Comparison of ENCODE assay signal across 20 mouse cellular contexts in the genomic region with DNA sequence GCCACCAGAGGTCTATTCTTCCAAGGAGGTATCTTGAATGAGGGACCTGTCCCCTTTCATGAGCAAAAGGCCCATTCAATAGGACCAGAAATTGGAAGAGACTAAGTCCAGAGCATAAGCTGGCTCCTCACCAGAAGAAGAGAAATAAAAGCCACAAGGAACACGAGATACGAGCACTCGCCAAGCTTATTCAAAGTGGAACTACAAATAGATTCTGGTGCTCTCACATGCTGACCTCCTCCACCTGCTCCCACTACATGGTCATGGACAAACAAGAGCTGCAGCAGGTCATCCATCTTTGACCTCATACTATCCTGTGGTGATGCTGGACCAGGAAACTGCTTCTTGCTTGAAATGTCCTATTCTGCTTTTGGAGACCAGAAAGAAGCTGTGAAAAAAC. TPM values are rescaled to one million over a fixed set of nuclear protein-coding genes. Genes with fewer than 3 reads are reported as not detected.
DNase-seq lines count a peak whose midpoint lies in the region; ATAC-seq and TF ChIP-seq lines count a peak whose summit lies in the region.
"Had no signal": no experiment of that assay in that cellular context is flagged by ENCODE, and none has a peak within 500 bp of the region (broad histone marks: within the 10 kb centered on the region; RNA-seq: fewer than 3 reads in every experiment).

No protein-coding gene starts in this region.

- no peak for TF ChIP-seq CTCF in layer of hippocampus, adult 2 months (conservative IDR thresholded peaks at IDR 0.05)
- no peak for TF ChIP-seq CTCF in midbrain, postnatal 0 days (IDR thresholded peaks at IDR 0.05)

- H3K4me3 ChIP-seq in heart, embryonic 11.5 days (ENCODE audit: low read depth, low read length): no peak overlapping the region
- H3K4me3 ChIP-seq in layer of hippocampus, adult 2 months: no peak overlapping the region
- no peak overlapping the region for H3K4me3 ChIP-seq in midbrain, embryonic 13.5 days (replicated peaks)
- no peak overlapping the region for H3K4me3 ChIP-seq in midbrain, postnatal 0 days (ENCODE audit: low read depth, low read length)
- H3K4me3 ChIP-seq: forebrain, embryonic 10.5 days; heart, embryonic 13.5 days; hindbrain, embryonic 10.5 days; hindbrain, embryonic 13.5 days; intestine, embryonic 15.5 days had no signal

- ATAC-seq in heart, embryonic 11.5 days (replicated peaks; ENCODE audit: insufficient number of reproducible peaks, low FRiP score, low TSS enrichment): no peak
- ATAC-seq in midbrain, embryonic 13.5 days: no peak
- no peak for ATAC-seq in midbrain, postnatal 0 days (ENCODE audit: low FRiP score)
- ATAC-seq: CD4-positive, CD25-positive, alpha-beta regulatory T cell, adult 4 months; forebrain, embryonic 14.5 days; hindbrain, embryonic 16.5 days; intestine, embryonic 15.5 days had no signal

- peak; percentile 90 for DNase-seq in heart, adult 11 months
- DNase-seq in layer of hippocampus, adult 2 months (ENCODE audit: low spot score in 2 of 2): no peak
- no peak for DNase-seq in layer of hippocampus, adult 8-10 months (ENCODE audit: low spot score in 2 of 2)
- no peak for DNase-seq in midbrain, postnatal 0 days (ENCODE audit: low spot score)
- DNase-seq: adrenal gland, adult 2 months; adrenal gland, postnatal 14 days; cerebellum, adult 11-12 months; cerebellum, adult 8-10 months; cerebellum, postnatal 14 days; gastrocnemius, postnatal 25 days had no signal

- H3K36me3 ChIP-seq in heart, embryonic 11.5 days (ENCODE audit: control insufficient read depth, insufficient read depth, low read length): no peaks in the 10 kb centered on the region
- no peaks in the 10 kb centered on the region for H3K36me3 ChIP-seq in midbrain, embryonic 13.5 days
- no peaks in the 10 kb centered on the region for H3K36me3 ChIP-seq in midbrain, postnatal 0 days (ENCODE audit: insufficient read depth, low read length)
- H3K36me3 ChIP-seq: forebrain, embryonic 10.5 days; heart, embryonic 13.5 days; hindbrain, embryonic 10.5 days; hindbrain, embryonic 13.5 days; intestine, embryonic 15.5 days had no signal

- no peak overlapping the region for H3K4me2 ChIP-seq in heart, embryonic 11.5 days
- H3K4me2 ChIP-seq in midbrain, embryonic 13.5 days (replicated peaks): no peak overlapping the region
- H3K4me2 ChIP-seq in midbrain, postnatal 0 days (ENCODE audit: low read depth, low read length, poor library complexity, severe bottlenecking): no peak overlapping the region
- H3K4me2 ChIP-seq: heart, embryonic 13.5 days; hindbrain, embryonic 13.5 days; intestine, embryonic 15.5 days had no signal

- H3K4me1 ChIP-seq in heart, embryonic 11.5 days (ENCODE audit: control insufficient read depth, insufficient read depth, low read length): no peaks in the 10 kb centered on the region
- peaks cover 15% of the 10 kb centered on the region for H3K4me1 ChIP-seq in midbrain, embryonic 13.5 days (replicated peaks)
- H3K4me1 ChIP-seq in midbrain, postnatal 0 days (ENCODE audit: insufficient read depth, low read length): no peaks in the 10 kb centered on the region
- H3K4me1 ChIP-seq: hindbrain, embryonic 10.5 days; intestine, embryonic 15.5 days had no signal

- H3K9me3 ChIP-seq in heart, embryonic 11.5 days (replicated peaks; ENCODE audit: control insufficient read depth, low read length): no peaks in the 10 kb centered on the region
- H3K9me3 ChIP-seq in midbrain, embryonic 13.5 days: no peaks in the 10 kb centered on the region
- H3K9me3 ChIP-seq in midbrain, postnatal 0 days (ENCODE audit: low read length): no peaks in the 10 kb centered on the region
- H3K9me3 ChIP-seq: forebrain, embryonic 10.5 days; heart, embryonic 13.5 days; hindbrain, embryonic 10.5 days; hindbrain, embryonic 13.5 days; intestine, embryonic 15.5 days had no signal

- H3K27ac ChIP-seq in heart, embryonic 11.5 days (ENCODE audit: low read depth, low read length): no peak overlapping the region
- H3K27ac ChIP-seq in layer of hippocampus, adult 2 months: peak overlapping the region; percentile 32; the same call in 1 of the 2 replicates
- 0 out of 2 replicates have a peak overlapping the region, but pooled peaks have one; percentile 44 for H3K27ac ChIP-seq in midbrain, embryonic 13.5 days
- no peak overlapping the region for H3K27ac ChIP-seq in midbrain, postnatal 0 days (ENCODE audit: low read depth, low read length)
- H3K27ac ChIP-seq: forebrain, embryonic 10.5 days; heart, embryonic 13.5 days; hindbrain, embryonic 10.5 days; hindbrain, embryonic 13.5 days; intestine, embryonic 15.5 days had no signal

- H3K9ac ChIP-seq in heart, embryonic 11.5 days (ENCODE audit: low read depth, low read length): no peak overlapping the region
- H3K9ac ChIP-seq in midbrain, embryonic 13.5 days (replicated peaks): no peak overlapping the region
- no peak overlapping the region for H3K9ac ChIP-seq in midbrain, postnatal 0 days (replicated peaks; ENCODE audit: low read length, poor library complexity, severe bottlenecking)
- H3K9ac ChIP-seq: heart, embryonic 13.5 days; hindbrain, embryonic 13.5 days; intestine, embryonic 15.5 days had no signal

- WGBS in heart, embryonic 11.5 days (ENCODE audit: insufficient replicate concordance): 85% methylated on average over 3 of the region's 3 CpGs
- WGBS in midbrain, embryonic 13.5 days: 85% methylated on average over 3 of the region's 3 CpGs
- 72% methylated on average over 3 of the region's 3 CpGs for WGBS in midbrain, postnatal 0 days

- H3K27me3 ChIP-seq in heart, embryonic 11.5 days (ENCODE audit: control insufficient read depth, insufficient read depth, low read length): no peaks in the 10 kb centered on the region
- H3K27me3 ChIP-seq in midbrain, embryonic 13.5 days: no peaks in the 10 kb centered on the region
- H3K27me3 ChIP-seq in midbrain, postnatal 0 days (ENCODE audit: insufficient read depth, low read length): no peaks in the 10 kb centered on the region
- H3K27me3 ChIP-seq: heart, embryonic 13.5 days; hindbrain, embryonic 13.5 days; intestine, embryonic 15.5 days had no signal

RNA-seq across cellular contexts. Expression of gene Ddx20, which starts 54.4 kb away (rescaled TPM):
- polyA plus RNA-seq in heart, embryonic 11.5 days (2014; fragmentation: Nextera tagmentation; extraction: Ambion mirVana): 23.6 and 28.0 TPM in 2 replicates
- 10 to 100 TPM; 12.5 to 12.9 TPM for total RNA-seq in layer of hippocampus, adult 2 months (2021)
- total RNA-seq in layer of hippocampus, adult 8-10 months (2022): 10 to 100 TPM; 12.6 to 13.5 (median 13.1) TPM
- 31.0 and 32.0 TPM in 2 replicates for polyA plus RNA-seq in midbrain, embryonic 13.5 days (2015; fragmentation: Nextera tagmentation; extraction: Ambion mirVana)
- total RNA-seq in midbrain, postnatal 0 days (2014; rRNA removed): 23.0 and 28.7 TPM in 2 replicates
- polyA plus RNA-seq in midbrain, postnatal 0 days (2015; fragmentation: Nextera tagmentation; extraction: Ambion mirVana): 16.5 TPM in 2 replicates

Comparison
In these comparisons a context has a peak if more than half of its experiments do, and no peak if none do; other contexts are left out.
1. H3K27ac ChIP-seq: peak in layer of hippocampus, adult 2 months (single experiment) and midbrain, embryonic 13.5 days (single experiment); none in heart, embryonic 11.5 days (single experiment) and midbrain, postnatal 0 days (single experiment).